Mouse (Mus musculus) forebrain, embryonic 11.5 days (tissue): ENCODE results near the gene Enox1. TPM values are rescaled to one million over a fixed set of nuclear protein-coding genes. Genes with fewer than 3 reads are reported as not detected.
A peak's percentile ranks its signal among the peaks of the same experiment; 100 is the strongest.

Experiments used
- ATAC-seq: fragments of 200-750 bp; cut with Nextera tagmentation; replicated peaks from 2 replicates; pipeline ENCODE4 v1.8.0; 2017; ENCODE audit warnings: moderate TSS enrichment; ENCODE audit not compliant: low FRiP score
- DNase-seq: peaks from one replicate; pipeline ENCODE4 v3.0.0-alpha.2; 2017; ENCODE audit warnings: low spot score
- H3K27ac ChIP-seq: fragments of 300-500 bp; sonication (generic); 2 replicates; pipeline ENCODE4 v1.5.1; 2014; ENCODE audit warnings: low read depth, low read length
- H3K27me3 ChIP-seq: fragments of 300-500 bp; sonication (generic); 2 replicates; pipeline ENCODE4 v1.6.1; 2014; ENCODE audit warnings: mild to moderate bottlenecking, low read length, mixed read lengths; ENCODE audit not compliant: control insufficient read depth, insufficient read depth
- H3K36me3 ChIP-seq: fragments of 300-500 bp; sonication (generic); 2 replicates; pipeline ENCODE4 v1.6.1; 2014; ENCODE audit warnings: mild to moderate bottlenecking, low read length, moderate library complexity, mixed read lengths; ENCODE audit not compliant: control insufficient read depth, insufficient read depth
- H3K4me1 ChIP-seq: fragments of 300-500 bp; sonication (generic); replicated peaks from 2 replicates; pipeline ENCODE4 v1.6.1; 2014; ENCODE audit warnings: low read length, mixed read lengths; ENCODE audit not compliant: control insufficient read depth, insufficient read depth
- H3K4me2 ChIP-seq: fragments of 300-500 bp; sonication (generic); 2 replicates; pipeline ENCODE4 v1.6.1; 2014; ENCODE audit warnings: low read depth, mild to moderate bottlenecking, low read length, moderate library complexity, mixed read lengths; ENCODE audit not compliant: severe bottlenecking
- H3K4me3 ChIP-seq: fragments of 300-500 bp; sonication (generic); 2 replicates; pipeline ENCODE4 v1.5.1; 2014; ENCODE audit warnings: low read depth, low read length
- H3K9ac ChIP-seq: fragments of 300-500 bp; sonication (generic); 2 replicates; pipeline ENCODE4 v1.6.1; 2014; ENCODE audit warnings: low read length
- H3K9me3 ChIP-seq: fragments of 300-500 bp; sonication (generic); 2 replicates; pipeline ENCODE4 v1.6.1; 2016; ENCODE audit warnings: low read length, mixed read lengths; ENCODE audit not compliant: control insufficient read depth
- WGBS: fragments of 180-500 bp; shearing (Covaris S2); extraction: QIAGEN DNeasy Blood & Tissue Kit; methylation state at CpG from one replicate; pipeline ENCODE4 v1.1.7; 2014; 5-methylcytosine and 5-hydroxymethylcytosine counted together
- polyA plus RNA-seq: library from polyadenylated mRNA; unstranded; fragments of >200 nt; fragmentation: Nextera tagmentation; extraction: Ambion mirVana; gene quantifications from 2 replicates; pipeline ENCODE4 v1.2.1, GENCODE M21; 2014

Gene Enox1
- polyA plus RNA-seq, 1 experiment from 2014 or later: 22.6 TPM

- no peaks in the 10 kb centered on the region for H3K9me3 ChIP-seq
- DNase-seq: no peak
- no peak overlapping the region for H3K4me2 ChIP-seq
- H3K27me3 ChIP-seq: no peaks in the 10 kb centered on the region
- no peak overlapping the region for H3K27ac ChIP-seq
- H3K4me3 ChIP-seq: no peak overlapping the region
- H3K9ac ChIP-seq: no peak overlapping the region
- WGBS: 84% methylated on average over 12 of the region's 13 CpGs
- H3K4me1 ChIP-seq: no peaks in the 10 kb centered on the region
- ATAC-seq: no peak
- H3K36me3 ChIP-seq: no peaks in the 10 kb centered on the region
These were observed 461.7 kb downstream of the Enox1 start for GRCm38 (mm10) chr14:77618131-77618805.

DNA sequence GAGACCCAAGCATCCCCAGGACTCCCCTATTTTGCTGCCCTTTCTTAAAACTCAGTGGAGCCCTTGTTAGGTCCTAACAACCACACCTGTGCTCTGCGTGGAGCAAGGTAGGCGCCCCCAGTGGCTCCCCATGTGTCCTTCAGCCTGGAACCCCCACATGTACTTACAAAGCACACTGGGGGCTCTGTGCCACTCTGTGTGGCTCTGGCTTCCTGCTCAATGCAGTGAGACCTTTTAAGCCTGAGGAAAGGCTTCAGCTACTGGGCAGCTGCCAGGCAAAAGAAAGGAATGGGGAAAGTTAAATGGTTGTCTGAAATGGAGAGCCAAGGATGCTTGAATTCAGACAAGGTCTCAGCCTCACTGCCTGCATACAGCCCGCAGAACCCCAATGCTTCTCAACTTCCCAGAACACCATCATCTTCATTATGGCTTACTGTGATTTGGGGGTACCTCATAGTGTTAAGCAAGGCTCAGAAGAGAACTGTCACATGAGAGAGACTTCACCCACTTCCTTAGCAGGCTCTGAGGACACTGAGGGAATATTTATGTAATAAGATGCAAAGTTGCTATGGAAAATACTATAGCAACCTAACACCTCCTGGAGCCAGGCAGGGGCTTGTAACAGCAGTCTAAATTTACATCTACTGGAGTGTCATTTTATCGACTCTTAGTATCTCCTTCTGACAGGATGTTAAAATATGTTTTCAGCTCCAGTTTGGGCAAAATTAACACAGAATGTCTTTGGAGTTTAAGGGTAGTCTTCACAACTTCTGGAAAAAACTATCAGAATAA is 465.1 kb downstream of the Enox1 start:
- no peak overlapping the region for H3K9ac ChIP-seq
- DNase-seq (no peak), ATAC-seq (no peak)
- no peaks in the 10 kb centered on the region for H3K27me3 ChIP-seq
- no peaks in the 10 kb centered on the region for H3K9me3 ChIP-seq
- no peaks in the 10 kb centered on the region for H3K36me3 ChIP-seq
- no peaks in the 10 kb centered on the region; the same call in 1 of the 2 replicates for H3K4me1 ChIP-seq
- H3K4me3 ChIP-seq: no peak overlapping the region
- H3K27ac ChIP-seq: no peak overlapping the region
- 78% methylated on average over 4 of the region's 4 CpGs for WGBS
- H3K4me2 ChIP-seq: no peak overlapping the region

- Histone ChIP-seq H3K4me3 (no peak overlapping the region), H3K4me2 (0 out of 2 replicates have a peak overlapping the region, but pooled peaks have one; percentile 5), H3K4me1 (peaks cover 6% of the 10 kb centered on the region), H3K9ac (no peak overlapping the region), H3K27me3 (peaks cover 5% of the 10 kb centered on the region; the same call in 1 of the 2 replicates), H3K9me3 (no peaks in the 10 kb centered on the region), H3K36me3 (no peaks in the 10 kb centered on the region), H3K27ac (peak overlapping the region; percentile 54)
- peak; percentile 62 for DNase-seq
- 15% methylated on average over 12 of the region's 12 CpGs for WGBS
- peak; percentile 83 for ATAC-seq
These were observed 470.3 kb downstream of the Enox1 start for GRCm38 (mm10) chr14:77626557-77627507.

GRCm38 (mm10) chr14:77632466-77633171 is 476.1 kb downstream of the Enox1 start:
- Histone ChIP-seq H3K27me3 (peaks cover 6% of the 10 kb centered on the region; the same call in 1 of the 2 replicates), H3K4me2 (no peak overlapping the region), H3K27ac (no peak overlapping the region), H3K4me1 (peaks cover 11% of the 10 kb centered on the region), H3K36me3 (no peaks in the 10 kb centered on the region), H3K4me3 (no peak overlapping the region), H3K9me3 (no peaks in the 10 kb centered on the region), H3K9ac (no peak overlapping the region)
- DNase-seq (no peak), ATAC-seq (no peak)
- WGBS: 81% methylated on average over 10 of the region's 10 CpGs

DNA sequence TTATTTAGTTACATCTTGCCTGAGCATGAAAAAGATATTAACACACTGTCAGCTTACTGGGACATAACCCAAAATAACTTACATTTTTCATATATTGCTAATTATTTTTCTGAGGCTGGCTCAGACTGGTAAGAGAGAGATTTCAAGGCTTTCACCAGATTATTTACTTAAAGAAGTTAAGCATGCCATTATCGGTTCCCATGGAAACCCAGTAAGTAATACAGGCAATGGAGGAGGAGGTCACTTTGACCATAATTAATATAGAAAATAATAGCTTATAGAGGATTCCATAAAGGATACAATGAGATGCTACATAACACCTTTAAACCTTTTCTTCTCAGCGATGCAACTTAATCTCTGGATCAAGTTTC is 476.6 kb downstream of the Enox1 start:
- H3K27me3 ChIP-seq: peaks cover 6% of the 10 kb centered on the region; the same call in 1 of the 2 replicates

DNA sequence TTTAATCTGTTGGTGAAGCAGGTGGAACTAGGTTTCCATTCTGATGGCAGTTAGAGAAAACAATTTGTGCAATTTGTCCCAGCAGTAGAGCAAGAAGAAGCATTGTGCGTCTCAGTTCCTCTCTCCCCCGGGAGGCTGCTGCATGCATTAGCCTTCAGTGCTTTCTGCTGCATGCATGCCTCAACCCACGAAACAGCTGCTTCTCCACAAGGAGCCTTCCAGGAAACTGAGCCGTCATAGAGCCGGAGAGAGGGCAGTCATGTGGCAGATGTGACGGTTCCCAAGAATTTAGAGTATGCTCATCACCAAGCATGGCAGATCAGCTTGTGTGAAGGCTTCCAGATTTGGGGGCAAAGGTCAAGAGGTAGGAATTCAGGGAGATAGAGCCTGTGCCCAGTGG is 480.4 kb downstream of the Enox1 start:
- H3K27ac ChIP-seq: no peak overlapping the region
- WGBS: 44% methylated on average over 6 of the region's 6 CpGs
- DNase-seq: no peak

More for the DNA sequence above, 476.6 kb downstream of the Enox1 start:
- Histone ChIP-seq H3K9me3 (no peaks in the 10 kb centered on the region), H3K27ac (no peak overlapping the region), H3K4me3 (no peak overlapping the region), H3K4me2 (no peak overlapping the region), H3K4me1 (peaks cover 6% of the 10 kb centered on the region), H3K36me3 (no peaks in the 10 kb centered on the region), H3K9ac (no peak overlapping the region)
- ATAC-seq (no peak), DNase-seq (no peak)
- 55% methylated on average over 2 of the region's 2 CpGs for WGBS

GRCm38 (mm10) chr14:77638148-77638547 is 481.6 kb downstream of the Enox1 start:
- no peaks in the 10 kb centered on the region for H3K9me3 ChIP-seq
- 80% methylated on average over 3 of the region's 3 CpGs for WGBS
- H3K4me3 ChIP-seq: no peak overlapping the region
- H3K27me3 ChIP-seq: no peaks in the 10 kb centered on the region
- no peak overlapping the region for H3K27ac ChIP-seq
- H3K4me1 ChIP-seq: no peaks in the 10 kb centered on the region
- DNase-seq (no peak), ATAC-seq (no peak)
- H3K4me2 ChIP-seq: no peak overlapping the region
- H3K36me3 ChIP-seq: no peaks in the 10 kb centered on the region
- H3K9ac ChIP-seq: no peak overlapping the region

More for the DNA sequence above, 480.4 kb downstream of the Enox1 start:
- Histone ChIP-seq H3K4me3 (no peak overlapping the region), H3K36me3 (no peaks in the 10 kb centered on the region), H3K9me3 (no peaks in the 10 kb centered on the region), H3K4me2 (no peak overlapping the region), H3K9ac (no peak overlapping the region), H3K4me1 (peaks cover 5% of the 10 kb centered on the region; the same call in 1 of the 2 replicates), H3K27me3 (no peaks in the 10 kb centered on the region)
- ATAC-seq: no peak

GRCm38 (mm10) chr14:77638616-77639015 is 482.1 kb downstream of the Enox1 start:
- DNase-seq (no peak), ATAC-seq (no peak)
- Histone ChIP-seq H3K4me1 (no peaks in the 10 kb centered on the region), H3K9ac (no peak overlapping the region), H3K4me3 (no peak overlapping the region), H3K27ac (no peak overlapping the region), H3K27me3 (no peaks in the 10 kb centered on the region), H3K9me3 (no peaks in the 10 kb centered on the region), H3K4me2 (no peak overlapping the region), H3K36me3 (no peaks in the 10 kb centered on the region)
- WGBS: 79% methylated on average over 3 of the region's 3 CpGs
